Mouse (Mus musculus) thymus, postnatal 14 days (tissue): Measurements from ENCODE around the gene Rbm17.
A peak's percentile ranks its signal among the peaks of the same experiment; 100 is the strongest.

Source experiments
- DNase-seq: peaks from one replicate; pipeline ENCODE4 v3.0.0; 2021

Rbm17 gene

DNA sequence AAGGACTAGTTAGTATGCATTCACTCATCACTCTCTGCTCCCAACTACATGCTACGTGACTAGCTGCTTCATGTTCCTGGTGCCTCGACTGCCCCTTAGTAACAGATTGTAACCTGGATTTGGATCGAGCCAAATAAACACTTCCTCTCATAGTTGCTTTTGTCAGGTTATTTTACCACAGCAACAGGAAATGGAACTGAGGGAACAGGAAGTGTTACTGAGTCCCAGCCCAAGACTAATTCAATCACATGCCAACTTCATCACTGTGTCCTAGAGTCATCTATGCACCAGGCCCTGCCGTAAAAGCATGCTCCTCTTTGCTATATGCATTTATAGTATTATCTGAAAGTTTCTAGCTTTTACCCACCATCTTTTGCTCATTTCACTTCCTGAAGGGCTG is 16.0 kb downstream of the Rbm17 start:
- DNase-seq = no peak

DNA sequence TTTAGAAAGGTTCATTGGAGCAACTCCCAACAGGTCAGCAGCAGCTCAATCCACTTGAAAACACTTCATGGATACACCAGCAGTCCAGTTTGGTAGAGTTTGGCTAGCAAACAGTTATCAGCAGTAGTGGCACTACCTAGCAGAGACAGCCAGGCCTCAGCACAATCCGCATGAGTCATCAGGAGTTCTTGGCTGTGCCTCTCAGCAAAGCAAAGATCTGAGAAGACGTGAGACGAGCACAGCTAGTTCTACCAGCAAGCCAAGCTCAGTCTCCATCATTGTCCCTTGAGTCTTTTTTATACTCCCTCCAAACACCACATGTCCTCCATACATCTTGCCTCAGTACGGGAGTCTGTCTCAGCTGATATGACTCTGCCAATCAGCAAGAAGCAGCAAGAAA is 24.6 kb downstream of the Rbm17 start:
- DNase-seq = no peak

DNA sequence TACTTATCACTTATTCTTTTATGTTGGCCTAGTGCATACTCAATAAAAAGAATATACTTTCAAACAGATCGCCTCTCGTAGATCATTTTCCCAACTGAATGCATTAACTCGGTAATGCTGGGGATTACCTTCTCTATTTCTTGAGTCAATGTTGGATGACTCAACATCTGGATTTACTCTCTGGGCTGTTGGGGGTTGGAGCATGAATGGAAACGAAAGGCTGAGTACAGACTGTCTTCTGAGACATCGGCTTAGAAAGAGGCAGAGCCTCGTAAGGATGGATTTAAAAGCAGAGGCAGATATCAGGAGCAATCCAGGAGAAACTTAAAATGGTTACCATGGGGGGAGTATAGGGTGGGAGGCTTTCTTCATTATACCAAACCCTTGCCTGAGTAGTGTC is 25.8 kb downstream of the Rbm17 start:
- DNase-seq = no peak

DNA sequence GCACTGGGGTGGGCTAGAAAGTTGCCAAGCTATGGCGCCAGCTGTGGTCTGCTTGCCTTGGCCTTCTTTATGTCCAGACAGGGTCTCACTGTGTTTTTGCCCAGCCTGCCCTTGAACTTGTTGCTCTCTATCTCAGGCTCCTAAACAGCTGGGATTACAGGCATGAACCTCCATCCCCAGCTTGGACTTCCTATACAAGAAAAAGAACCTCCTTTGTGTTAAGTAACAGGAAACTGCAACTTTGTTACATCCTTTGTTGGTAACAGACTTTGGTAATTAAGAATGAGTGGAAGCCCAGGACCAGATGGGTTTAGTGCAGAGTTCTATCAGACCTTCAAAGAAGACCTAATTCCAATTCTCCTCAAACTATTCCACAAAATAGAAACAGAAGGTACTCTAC is 30.3 kb downstream of the Rbm17 start:
- DNase-seq = no peak

DNA sequence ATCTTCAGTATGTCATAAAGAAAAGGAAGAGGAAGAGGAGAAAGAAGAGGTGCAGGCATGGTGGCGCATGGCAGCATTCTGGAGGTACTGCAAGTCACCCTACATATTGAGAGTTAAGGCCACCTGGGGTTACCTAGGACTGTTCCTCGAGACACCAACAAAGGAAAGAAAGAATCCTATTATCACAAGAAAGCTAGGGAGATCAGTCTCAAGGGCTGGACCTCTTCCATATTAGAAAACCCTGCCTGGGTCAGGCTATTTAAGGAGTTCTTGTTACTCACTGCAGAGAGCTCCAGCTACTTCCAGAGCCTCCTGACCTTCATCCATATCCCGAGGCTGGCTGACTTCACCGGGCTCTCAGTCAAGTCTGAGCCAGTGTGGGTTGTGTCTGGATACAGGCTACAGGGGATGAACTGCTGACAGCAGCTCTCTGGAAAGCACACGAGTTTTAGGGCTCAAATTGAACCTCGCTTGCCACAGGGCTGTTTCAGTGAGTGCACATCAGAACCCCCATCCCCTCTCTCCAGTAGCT is 32.9 kb downstream of the Rbm17 start:
- DNase-seq = no peak

DNA sequence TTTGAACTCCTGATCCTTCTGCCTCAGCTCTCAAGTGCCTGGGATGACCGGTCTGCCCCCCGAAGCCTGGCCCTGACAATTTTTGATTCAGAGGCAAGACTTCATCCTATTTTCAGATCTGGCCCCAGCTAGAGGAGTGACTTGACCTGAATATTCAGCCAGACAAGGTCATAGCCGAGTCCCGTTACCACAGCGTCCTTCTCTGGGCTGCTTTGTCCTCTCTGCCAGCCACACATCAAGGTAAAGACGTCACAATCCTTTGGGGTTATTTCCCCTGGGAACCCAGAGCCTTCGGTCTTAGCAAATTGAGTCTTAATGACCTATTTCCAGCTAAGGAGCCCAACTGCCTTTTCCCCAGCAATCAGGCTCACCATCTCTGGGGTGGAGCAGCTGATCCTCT is 35.5 kb downstream of the Rbm17 start:
- DNase-seq = no peak

DNA sequence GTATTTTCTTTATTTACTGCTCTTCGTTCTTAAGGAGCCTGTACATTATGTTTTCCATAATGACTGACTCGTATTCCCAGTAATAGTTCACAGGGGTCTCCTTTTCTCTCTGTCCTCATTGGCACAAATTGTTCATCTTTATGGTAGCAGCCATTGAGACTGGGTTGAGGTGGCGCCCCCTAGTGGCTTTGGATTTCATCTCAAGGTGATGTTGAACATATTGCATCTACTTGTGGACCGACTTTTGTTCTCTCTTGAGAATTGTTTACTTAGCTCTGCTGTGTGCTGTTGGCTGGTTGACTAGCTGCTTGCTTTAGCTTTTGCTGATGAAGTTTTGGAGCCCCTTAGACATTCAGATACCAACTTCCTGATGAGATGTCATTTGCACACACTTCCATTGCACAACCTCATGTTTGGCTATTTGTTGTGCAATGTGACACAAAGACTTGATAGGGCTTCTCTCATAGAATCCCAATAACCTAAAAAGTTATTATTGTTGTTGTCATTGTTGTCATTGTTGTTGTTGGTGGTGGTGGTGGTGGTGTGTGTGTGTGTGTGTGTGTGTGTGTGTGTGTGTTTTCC is 36.1 kb downstream of the Rbm17 start:
- peak; percentile 82 for DNase-seq

DNA sequence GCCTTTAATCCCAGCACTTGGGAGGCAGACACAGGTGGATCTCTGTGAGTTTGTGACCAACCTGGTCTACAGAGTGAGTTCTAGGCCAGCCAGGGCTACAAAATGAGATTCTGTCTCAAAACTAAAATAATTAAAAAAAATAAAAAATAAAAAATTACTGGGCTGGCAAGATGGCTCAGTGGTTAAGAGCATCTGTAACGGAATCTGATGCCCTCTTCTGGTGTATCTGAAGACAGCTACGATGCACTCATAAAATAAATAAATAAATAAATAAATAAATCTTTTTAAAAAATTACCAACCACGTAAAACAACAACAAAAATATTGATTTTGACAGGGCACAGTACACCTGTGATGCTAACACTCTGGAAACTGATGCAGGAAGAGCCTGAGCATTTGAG is 37.1 kb downstream of the Rbm17 start:
- DNase-seq = no peak

DNA sequence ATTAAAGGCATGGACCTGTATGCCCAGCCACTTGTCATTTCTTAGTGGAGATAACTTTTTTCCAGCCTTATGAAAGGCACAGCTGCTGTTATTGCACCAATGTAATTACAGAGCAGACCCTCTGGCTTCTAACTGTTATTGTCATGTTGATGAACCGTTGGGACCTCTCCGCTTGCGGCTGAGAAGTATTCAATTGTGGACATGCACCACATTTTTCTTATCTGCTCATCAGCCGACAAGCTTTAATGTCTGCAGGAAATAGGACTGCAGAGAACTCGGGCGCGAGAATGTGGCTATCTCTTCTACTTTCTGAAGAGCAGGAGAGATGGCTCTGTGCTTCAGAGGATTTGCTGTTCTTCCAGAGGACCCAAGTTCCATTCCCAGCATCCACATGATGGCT is 37.7 kb downstream of the Rbm17 start:
- no peak for DNase-seq

DNA sequence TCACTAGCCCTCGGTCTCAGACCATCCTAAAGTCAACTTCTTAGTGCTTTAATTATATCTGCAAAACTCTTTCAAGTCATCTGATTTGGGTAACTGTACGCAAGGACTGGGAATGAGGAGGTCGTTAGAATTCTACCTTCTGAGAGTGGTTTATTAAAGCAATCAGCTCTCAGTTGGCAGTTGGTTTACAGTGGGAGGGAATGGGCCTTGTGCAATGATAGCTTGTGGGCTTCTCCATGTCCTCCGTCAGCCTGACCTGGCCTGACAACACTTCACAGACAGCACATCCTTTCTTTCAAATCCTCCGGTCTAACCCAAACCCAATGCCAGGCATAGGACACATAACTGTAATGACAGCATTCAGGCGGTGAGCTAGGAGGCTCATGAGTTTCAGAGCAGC is 39.2 kb downstream of the Rbm17 start:
- no peak for DNase-seq

DNA sequence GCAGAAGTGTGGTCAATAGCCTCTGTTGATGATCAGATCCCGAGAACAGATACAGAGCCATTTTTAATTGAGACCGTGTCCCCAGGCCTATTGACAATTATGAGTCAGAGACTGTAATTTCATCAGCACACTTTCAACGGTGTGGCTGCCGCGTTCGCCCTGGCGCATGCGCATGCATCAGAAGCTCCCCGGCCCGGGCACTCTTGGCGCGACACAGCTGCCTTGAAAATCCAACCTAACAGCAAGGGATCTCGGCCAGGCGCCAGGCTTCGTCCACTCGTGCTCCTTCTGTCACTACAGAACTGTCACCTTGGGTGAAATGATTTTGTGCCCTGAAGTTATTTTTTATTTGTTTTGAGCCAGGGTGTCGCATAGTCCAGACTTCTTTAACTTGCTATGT is 40.7 kb downstream of the Rbm17 start:
- DNase-seq = no peak

DNA sequence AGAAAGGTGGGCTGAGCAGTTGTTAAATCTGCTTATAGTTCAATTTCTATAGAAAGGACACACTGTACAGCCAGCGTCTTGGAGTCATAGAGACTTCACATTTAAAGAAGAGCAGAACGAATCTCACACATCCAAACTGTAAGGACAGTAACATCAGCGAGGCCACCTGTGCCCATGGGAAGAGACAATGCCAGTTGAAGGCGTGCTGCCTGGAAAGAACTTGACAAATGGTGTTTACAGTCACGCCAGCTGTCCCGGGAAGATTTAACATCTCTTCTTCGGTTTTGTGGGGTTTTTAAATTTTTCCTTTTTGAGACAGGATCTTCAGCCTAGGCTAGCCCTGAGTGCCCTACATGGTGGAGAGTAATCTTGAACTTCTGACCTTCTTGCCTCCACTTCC is 45.3 kb downstream of the Rbm17 start:
- DNase-seq = no peak

DNA sequence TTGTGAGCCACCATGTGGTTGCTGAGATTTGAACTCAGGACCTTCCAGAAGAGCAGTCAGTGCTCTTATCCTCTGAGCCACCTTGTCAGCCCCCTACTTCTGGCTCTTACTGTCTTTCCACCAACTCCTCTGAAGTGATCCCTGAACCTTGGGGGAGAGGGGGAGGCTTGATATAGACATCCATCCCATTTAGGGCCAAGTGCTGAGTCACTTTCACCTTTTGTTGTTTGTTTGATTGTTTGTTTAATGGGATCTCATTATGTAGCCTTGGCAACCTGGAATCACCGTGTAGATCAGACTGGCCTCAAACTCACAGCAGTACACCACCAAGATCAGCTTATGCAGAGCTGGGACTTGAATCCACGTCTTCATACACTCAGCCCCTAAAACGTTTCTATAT is 46.7 kb downstream of the Rbm17 start:
- no peak for DNase-seq

DNA sequence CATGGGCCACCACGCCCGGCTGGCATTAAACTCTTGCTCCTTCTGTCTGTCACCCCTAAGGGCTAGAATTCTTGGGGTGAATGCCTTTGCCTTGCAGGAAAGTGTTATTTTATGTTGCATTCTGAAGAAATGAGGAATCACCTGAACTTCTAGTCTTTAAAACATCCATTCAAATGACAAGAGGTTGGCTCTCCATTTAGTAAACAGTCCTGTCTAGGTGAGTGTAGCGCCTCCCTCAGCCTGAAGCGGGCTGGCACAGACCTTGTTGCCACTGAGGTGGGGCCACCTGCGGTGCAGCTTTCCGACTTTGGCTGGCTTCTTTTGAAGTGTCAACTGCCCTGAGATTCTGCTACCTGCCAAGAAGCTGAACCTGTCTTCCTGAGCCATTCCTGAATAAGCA is 48.6 kb downstream of the Rbm17 start:
- DNase-seq = no peak

DNA sequence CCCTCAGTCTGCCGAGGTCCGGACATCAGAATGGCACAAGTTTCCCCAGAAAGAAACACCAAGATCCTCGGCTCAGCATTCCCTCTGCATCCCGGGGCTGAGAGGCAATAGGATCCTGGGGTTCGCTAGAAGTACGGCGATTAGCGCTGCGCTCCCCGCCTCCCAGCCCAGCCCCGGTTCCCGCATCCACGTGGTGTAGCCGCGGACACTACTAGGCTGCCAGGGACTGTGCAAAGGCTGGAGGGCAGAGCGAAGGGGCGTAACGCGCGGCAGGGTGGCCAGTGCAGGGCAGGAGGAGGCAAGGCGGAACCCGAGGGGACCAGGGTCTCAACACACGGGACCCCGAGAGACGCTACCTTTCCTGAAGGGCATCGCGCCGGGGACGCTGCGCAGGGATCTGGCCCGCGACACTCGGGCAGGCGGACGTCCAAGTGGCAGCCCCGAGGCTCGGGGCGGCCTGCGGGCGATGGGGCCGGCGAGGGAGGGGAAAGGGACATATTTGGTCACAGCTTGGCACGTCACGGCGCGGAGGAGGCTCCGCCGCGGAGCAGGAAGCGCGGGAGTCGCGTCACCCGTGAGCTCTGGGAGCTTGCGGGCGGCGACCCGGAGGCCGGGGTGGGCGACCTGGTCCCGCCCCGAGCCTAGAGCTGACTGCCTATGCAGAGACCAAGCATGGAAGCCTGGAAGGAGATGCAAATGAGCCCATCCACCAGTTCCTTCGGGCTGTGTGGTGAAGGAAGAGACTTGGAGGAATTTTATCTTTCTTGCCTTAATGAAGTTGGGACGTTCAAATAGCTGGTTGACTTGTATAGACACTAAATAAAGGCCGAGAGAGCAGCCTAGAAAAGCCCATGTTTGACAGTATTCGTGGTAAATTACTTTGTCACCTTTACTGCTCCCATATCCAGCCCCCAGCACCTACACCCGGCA is 50.2 kb downstream of the Rbm17 start, which contains the start of gene Pfkfb3:
Pfkfb3 (minus strand) TSS at position 607 of the 930 bp plus-strand sequence.
- DNase-seq = peak; percentile 85

DNA sequence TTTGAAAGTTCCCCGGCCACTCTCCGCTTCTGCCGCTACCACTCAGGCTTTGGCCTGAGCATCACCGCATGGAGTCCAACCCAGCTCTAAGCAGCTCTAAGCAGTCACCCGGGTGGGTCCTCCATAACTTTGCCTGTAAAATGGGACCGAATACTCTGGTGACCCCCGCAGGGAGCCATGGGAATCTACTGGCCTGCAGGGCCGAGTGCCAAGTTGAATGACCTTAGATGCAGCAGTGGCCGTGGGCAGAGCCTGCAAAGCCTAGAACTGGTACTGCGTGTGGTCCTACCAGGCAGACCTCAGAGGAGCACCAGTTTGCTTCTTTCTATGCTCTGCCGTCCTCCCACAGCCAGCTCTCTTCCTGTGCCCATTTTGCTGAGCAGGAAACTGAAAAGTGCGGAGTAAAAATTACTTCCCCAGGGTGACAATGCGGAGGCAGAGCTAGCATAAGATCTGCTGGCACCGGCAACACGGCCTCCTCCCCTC is 50.9 kb downstream of the Rbm17 start:
- DNase-seq = peak; percentile 55

DNA sequence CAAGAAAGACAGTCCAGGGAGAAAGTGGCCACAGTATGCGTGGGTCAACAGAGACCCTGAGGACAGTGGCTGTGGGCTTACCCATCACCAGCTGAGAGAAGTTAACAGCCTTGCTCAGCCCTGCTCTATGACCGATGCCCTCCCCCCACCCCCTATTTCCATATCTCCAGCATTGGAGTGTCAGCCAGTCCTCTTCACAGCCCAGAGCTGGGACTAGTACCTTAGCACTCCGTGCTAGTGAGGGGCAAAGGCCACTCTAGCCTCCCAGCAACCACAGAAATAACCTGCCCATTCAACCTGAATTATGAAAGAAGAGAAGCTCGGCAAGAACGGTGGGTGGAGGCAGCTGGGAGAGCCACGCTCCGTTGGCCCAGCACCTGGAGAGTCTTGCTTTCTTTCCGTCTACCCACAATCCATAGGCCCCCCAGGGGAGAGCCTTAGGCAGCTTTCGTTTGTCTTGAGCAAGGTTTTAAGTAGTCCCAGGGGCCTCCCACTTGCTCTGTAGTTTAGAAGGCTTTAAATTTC is 51.6 kb downstream of the Rbm17 start:
- peak; percentile 60 for DNase-seq

DNA sequence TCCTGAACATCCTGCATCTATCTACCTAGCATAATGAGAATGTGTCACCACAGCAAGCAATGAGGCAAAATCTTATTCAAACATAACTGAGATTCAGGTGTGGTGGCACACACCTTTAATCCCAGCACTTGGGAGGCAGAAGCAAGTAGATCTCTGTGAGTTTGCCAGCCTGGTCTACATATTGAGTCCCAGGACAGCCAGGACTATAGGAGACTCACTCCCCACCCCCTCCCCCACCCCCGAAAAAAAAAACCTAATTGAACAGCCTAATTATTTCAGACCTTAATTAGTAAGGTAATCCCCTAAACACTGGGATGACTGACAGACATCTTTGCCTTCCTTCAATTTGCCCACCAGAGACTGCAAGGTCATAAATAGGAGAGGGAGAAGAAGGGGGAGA is 52.2 kb downstream of the Rbm17 start:
- no peak for DNase-seq

DNA sequence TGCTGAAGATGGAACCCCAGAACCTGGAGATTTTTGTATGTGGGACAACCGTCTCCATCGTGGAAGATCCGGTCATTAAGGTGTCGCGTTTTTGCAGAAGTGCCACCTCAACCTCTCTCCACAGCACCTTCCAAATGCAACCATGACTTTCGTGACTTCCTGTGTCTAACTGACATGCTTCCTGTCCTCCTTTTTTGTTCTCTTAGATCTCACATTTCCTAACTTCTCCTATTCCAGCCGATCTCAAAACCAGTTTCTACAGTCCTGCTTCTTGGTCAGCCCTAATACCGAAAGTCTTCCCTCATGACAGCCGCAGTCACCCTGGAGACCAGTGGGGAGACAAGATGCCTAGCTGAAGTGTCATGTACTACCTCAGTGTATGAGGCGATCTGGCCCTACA is 55.4 kb downstream of the Rbm17 start:
- DNase-seq = peak; percentile 40

DNA sequence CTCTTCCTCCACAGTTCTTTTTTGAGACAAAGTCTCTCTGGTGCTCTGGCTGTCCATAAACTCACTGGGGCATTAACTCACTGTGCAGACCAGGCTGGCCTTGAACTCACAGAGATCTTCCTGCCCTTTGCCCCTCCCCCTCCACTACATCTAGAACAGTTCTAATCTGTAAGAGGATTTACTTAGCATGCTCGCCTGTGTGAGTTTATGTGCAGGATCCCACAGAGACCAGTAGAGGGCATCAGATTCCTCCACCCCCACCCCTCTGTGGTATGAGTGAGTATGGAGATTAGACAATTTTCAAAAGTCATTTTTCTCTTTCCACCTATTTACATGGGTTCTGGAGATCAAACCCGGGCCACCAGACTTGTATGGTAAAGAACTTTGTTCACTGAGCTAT is 56.3 kb downstream of the Rbm17 start:
- peak; percentile 65 for DNase-seq

DNA sequence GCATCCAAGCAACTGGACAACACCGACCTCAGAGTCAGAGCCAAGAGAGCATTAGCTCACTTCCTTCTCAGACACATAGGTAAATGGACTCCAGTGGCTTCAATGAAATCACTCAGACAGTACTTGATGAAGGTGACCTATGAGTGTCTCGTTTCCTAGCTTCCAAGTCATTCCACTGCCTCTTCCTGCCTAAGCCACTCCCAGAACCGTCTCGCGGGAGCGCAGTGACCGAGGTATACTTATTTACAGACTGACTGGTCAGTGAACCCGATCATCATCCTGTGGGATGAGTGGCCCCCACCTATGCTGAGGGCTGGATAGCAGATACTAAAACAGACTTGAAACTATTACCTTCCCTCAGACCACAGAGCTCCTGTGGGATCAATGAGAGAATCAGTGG is 57.9 kb downstream of the Rbm17 start:
- no peak for DNase-seq

DNA sequence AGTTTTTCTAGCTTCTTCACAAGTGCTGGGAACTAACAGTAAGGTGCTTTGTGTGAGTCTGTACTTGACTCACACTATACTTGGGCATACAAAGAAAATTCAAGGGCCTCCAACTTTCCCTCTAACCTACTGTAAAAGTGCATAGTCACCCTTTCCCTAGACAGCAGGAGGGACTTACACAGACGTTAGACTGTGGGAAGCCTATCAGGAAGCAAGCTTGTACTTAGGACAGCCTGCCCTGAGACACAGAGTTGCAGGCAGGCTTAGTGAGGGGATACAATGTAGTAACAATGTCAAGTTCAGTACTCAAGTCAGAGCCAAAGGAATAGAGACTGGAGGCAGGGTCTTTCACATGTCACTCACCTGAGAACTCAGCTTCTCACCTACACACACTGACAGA is 58.6 kb downstream of the Rbm17 start:
- no peak for DNase-seq

DNA sequence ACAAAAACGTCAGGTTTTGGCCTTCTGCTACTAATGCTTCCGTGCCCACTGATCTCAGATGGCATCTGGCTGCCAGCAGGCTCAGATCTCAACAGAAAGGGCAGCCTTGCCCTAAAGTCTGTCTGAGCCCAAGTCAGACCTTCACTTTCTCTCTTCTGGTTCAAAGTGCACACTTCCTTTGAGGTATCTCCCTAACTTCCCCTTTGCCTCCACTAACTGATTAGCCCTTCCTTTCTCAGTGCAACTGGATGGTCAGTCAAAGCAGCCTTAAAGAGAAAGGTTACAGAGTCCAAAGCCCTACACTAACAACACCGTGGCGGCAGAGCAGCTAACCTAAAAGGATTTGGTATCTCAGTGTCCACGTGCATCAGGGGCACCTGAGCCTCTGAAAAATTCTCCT is 59.6 kb downstream of the Rbm17 start:
- no peak for DNase-seq

DNA sequence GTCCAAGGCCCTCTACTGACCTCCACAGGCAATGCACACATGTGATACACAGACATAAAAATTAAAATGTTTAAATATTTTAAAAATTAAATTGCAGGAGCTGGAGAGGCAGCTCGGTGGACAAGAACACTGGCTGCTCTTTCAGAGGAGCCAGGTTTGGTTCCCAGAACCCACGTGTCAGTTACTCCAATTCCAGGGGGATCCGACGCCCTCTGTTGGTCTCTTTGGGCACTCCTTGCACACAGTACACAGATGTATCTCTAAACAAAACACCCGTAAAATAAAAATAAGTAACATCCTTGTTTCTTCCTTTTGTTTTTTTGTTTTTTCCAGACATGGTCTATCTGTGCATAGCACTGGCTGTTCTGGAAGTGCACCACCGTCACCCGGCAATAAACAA is 60.8 kb downstream of the Rbm17 start:
- DNase-seq = no peak
